Mouse (Mus musculus): ENCODE results near the gene Aplnr.

The Aplnr gene

DNA sequence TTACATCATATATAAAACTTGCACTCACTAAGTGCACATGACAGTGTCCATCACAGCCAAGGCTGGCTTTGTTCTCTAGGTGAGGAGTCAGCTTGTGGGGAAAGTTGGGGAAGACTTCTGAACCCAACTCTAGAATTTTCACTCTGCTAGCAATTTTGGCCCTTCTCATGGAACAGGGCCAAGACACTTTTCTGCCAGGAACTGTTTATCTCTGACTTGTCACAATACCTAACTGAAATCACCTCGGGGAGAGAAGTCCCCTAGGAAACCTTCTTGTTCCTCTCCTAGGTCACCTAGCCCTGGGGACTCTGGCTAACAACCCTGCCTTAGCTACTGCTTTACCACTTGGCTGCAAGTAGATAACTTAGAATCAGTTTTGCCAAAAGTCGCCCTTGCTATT is 3.8 kb upstream of the Aplnr start:
- in situ Hi-C loops (cut with MboI; ENCODE audit: low pct_unique_long_range_greater_than_20kb in 1 of 2, low sequenced_read_pairs in 2 of 2, unreplicated experiment in 1 of 2), result no loop called here

DNA sequence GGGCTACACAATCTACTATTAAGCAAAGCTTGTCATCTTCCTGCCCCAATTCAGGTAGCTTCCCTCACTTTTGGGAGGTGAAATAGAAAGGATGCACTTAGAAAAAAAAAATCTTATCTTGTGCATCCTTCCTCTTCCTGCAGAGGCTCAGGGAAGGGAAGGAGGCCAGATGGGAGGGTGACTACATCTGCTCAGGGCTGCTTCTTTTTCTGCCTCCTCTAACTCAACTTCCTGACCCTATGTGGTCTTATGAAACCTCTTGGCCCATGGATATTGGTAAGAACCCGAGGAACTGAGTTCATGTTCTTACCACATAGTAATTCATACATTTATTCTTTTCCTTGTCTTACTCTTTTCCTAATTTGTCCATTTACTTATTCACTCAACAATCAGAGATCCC is 926 bp upstream of the Aplnr start:
- in situ Hi-C loops (cut with MboI; ENCODE audit: low pct_unique_long_range_greater_than_20kb in 1 of 2, low sequenced_read_pairs in 2 of 2, unreplicated experiment in 1 of 2), result no loop called here

DNA sequence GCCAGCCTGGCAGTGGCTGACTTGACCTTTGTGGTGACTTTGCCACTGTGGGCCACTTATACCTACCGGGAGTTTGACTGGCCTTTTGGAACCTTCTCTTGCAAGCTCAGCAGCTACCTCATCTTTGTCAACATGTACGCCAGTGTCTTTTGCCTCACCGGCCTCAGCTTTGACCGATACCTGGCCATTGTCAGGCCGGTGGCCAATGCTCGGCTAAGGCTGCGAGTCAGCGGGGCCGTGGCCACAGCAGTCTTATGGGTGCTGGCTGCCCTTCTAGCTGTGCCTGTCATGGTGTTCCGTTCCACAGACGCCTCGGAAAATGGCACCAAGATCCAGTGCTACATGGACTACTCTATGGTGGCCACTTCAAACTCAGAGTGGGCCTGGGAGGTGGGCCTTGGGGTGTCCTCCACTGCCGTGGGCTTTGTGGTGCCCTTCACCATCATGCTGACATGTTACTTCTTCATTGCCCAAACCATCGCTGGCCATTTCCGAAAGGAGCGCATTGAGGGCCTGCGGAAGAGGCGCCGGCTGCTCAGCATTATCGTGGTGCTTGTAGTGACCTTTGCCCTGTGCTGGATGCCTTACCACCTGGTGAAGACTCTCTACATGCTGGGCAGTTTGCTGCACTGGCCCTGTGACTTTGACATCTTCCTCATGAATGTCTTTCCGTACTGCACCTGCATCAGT is 951 bp downstream of the Aplnr start:
- in situ Hi-C loops (cut with MboI; ENCODE audit: low pct_unique_long_range_greater_than_20kb in 1 of 2, low sequenced_read_pairs in 2 of 2, unreplicated experiment in 1 of 2), result no loop called here

DNA sequence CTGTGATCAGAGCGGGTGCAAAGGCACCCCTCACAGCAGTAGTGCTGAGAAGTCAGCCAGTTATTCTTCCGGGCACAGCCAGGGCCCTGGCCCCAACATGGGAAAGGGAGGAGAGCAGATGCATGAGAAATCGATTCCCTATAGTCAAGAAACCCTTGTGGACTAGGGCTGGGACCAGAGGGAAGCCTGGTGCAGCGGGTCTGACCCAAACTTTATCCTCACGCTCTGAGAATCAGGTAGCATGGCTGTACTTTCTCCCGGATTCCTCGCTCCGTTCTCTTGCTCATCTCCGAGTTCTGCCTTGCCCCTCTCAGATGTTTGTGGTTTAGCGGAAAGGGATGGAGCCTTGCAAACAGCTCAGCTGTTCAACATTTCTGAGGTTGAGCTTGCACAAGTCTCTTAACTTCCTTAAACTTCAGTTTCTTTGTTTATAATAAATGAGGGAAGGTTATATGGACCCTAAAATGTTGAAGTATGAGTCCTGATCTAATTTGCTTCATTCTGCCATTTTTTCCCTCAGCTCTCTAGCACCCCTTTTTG is 1.6 kb downstream of the Aplnr start:
- in situ Hi-C loops (cut with MboI; ENCODE audit: low pct_unique_long_range_greater_than_20kb in 1 of 2, low sequenced_read_pairs in 2 of 2, unreplicated experiment in 1 of 2), result no loop called here

DNA sequence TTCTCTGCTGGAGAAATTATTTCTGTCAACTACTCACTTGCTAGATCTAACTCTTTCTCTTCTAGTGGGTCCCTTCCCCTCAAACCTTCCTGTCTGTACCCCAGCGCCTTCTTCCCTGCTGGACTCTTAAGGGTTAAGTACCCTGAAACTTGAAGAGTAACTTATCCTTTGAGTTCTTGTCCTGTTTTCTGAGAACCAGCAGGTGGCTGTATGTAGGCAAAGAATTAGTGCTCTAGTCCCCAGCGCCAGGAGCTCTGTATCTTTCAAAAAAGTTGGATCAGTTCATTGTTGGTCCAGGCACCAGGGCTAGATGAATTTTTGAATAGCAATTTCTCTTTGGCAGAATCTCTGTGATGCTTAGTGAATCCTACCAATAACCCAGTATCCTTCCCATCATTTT is 2.1 kb downstream of the Aplnr start:
- in situ Hi-C loops (cut with MboI; ENCODE audit: low pct_unique_long_range_greater_than_20kb in 1 of 2, low sequenced_read_pairs in 2 of 2, unreplicated experiment in 1 of 2), result no loop called here

DNA sequence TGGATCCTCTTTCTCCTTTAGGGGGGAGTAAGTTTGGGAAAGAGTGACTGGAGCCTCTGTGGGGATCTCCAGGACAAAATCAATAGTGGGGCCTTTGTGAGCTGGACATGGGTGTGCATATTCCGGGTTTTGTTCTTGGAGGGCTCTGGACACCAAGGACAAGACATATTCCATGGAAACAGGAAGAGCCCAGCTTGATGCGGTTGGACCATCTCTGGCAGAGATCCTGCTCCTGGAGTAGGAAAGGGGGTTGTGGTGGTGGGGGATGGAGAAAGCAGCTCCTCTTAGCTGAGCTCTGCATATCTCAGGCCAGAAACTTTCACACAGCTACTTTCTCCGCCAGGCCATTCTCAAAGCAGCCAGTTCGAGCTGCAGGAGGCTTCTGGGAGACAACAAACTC is 3.4 kb downstream of the Aplnr start:
- in situ Hi-C loops (cut with MboI; ENCODE audit: low pct_unique_long_range_greater_than_20kb in 1 of 2, low sequenced_read_pairs in 2 of 2, unreplicated experiment in 1 of 2), result no loop called here

DNA sequence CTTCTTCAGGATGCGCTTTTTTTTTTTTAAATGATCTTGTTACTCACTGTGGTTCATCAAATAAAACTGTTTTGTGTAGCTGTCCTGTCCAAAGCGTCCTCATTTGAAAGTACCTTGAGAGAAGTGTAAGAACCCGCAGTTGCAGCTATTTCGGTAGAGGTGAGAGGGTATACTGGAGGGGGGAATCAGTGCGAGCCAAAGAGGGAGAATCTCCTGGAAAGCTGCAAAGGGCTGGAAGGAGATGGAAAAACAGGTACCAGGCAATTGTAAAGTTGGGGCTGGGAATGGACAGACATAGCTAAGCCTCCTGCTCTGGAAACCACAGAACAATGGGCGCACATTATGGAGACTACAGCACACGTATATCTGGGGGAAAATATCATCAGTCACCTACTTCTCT is 3.8 kb downstream of the Aplnr start:
- in situ Hi-C loops (cut with MboI; ENCODE audit: low pct_unique_long_range_greater_than_20kb in 1 of 2, low sequenced_read_pairs in 2 of 2, unreplicated experiment in 1 of 2), result no loop called here

DNA sequence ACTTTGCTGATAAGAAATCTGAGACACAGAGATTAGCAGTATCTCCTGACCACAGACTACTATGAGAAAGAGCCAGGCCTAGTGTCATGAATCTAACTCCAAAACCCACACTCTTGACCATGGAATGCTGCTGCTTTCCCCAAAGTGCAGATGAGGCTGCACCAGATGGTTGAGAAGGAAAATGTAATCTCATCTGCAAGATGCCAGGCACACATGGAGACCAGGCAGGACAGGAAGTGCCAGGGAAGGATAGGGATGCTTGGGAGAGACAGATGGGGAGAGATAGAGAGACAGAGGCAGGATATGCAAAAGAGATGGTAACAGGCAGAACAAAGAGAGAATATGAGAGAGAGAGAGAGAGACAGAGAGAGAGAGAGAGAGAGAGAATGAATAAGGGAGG is 4.8 kb downstream of the Aplnr start:
- in situ Hi-C loops (cut with MboI; ENCODE audit: low pct_unique_long_range_greater_than_20kb in 1 of 2, low sequenced_read_pairs in 2 of 2, unreplicated experiment in 1 of 2), result no loop called here

DNA sequence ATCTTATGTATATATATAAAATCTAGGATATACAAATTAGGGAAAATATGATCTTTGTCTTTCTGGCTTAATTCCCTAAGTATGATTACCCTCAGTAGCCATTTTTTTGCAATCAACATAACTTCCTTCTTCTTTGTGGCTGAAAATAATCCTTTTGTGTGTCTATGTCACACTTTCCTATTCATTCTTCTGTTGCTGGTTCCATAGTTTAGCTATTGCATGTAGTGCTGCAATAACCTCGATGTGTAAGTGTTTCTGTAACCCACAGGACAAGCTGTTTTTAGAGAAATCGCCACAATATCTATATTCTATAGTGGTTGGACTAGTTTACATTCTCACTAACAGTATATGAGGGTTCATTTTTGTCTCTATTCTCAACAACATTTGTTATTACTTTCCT is 8.9 kb downstream of the Aplnr start:
- in situ Hi-C loops (cut with MboI; ENCODE audit: low pct_unique_long_range_greater_than_20kb in 1 of 2, low sequenced_read_pairs in 2 of 2, unreplicated experiment in 1 of 2), result no loop called here

DNA sequence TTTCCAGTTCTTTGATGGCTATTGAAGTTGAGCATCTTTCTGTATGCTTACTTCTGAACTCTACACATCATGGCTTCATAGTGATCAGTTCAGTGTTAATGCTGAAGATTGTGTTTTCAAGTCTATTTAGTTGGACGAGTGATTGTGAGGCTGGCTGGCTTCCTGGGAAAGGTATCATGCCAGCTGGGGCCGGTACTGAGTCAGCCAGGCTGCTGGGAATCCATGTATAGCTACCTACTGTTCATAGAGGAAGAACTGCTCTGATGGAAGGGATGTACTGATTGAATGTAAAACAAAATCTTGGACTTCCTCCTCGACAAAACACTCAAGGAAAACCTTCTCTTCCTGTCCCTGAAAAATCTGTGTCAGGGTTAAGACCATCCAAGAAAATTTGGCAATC is 9.3 kb downstream of the Aplnr start:
- in situ Hi-C loops (cut with MboI; ENCODE audit: low pct_unique_long_range_greater_than_20kb in 1 of 2, low sequenced_read_pairs in 2 of 2, unreplicated experiment in 1 of 2), result no loop called here

DNA sequence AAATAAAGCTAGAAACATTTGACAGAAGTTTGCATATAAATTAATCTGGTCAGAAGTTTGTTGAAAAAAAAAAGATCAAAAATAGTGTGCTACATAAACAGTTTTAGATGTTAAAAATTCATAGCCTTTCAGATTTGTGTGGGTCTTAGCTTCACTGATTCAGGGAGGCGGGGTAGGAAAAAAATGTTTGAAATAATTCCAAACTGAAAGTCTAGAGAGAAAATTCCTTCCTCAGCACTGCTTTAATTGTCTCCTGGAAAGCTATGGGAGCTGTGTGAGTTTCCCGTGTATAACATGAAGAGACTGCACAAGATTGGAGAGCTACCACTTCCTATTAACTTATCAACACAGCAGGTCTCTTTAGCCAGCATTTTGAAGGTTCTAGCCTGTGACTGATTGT is 11.5 kb downstream of the Aplnr start:
- in situ Hi-C loops (cut with MboI; ENCODE audit: low pct_unique_long_range_greater_than_20kb in 1 of 2, low sequenced_read_pairs in 2 of 2, unreplicated experiment in 1 of 2), result no loop called here

DNA sequence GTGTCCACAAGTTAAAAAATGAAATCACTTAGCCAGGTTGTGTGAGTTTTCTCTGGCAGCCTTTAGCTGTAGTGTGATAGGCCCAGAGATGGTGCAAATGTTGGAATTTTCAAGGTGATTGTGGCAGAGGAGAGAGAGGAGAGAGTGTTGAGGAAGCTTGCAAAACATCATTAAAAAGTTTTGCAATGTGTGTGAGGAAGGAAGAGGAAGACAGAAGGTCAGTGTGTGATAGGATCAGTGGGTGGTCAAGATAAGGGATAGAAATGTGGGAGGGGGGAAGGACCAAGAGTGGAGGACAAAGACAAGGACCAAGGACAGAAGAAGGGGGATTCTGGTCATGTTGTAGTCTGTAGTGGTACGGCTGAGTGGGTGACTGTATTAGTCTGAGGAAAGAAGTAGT is 14.3 kb downstream of the Aplnr start:
- in situ Hi-C loops (cut with MboI; ENCODE audit: low pct_unique_long_range_greater_than_20kb in 1 of 2, low sequenced_read_pairs in 2 of 2, unreplicated experiment in 1 of 2), result no loop called here

DNA sequence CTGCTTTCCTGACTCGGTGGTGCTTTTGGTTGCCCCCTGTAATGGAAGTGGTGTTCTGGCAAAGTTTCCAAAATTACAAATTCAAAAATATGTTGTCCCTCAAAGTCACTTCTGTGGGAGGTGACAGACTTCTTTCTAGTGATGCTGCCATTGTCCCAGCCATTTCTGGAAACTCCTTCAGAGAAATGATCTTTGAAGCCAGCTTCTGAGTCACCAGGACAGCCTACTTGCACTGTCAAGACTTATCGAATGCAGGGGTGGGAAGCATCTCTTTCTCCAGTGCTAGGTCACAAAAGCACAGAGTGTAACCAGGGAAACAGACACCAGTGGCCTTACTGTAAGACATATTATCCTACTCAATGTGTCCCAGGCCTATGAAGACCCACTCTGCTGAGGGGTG is 15.2 kb downstream of the Aplnr start:
- in situ Hi-C loops (cut with MboI; ENCODE audit: low pct_unique_long_range_greater_than_20kb in 1 of 2, low sequenced_read_pairs in 2 of 2, unreplicated experiment in 1 of 2), result no loop called here

DNA sequence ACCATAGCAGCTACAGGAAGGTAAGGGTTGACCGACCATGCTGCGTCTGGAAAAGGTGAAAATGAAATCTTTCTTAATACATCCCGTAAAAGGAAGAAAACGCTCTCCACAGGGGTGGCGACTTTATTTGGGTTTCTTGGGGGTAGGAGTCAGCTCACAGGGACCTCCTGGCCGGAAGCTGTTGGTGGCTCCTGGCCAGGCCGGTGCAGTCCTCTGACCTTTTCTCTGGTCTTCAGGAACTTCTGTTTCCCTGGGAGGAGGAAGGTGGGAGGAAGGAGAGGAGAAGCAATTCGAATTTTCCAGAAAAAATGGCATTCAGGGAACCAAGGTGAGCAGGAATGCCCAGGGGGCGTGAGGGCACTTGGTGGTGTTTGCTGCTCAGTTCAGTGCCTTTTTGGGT is 19.3 kb downstream of the Aplnr start:
- in situ Hi-C loops (cut with MboI; ENCODE audit: low pct_unique_long_range_greater_than_20kb in 1 of 2, low sequenced_read_pairs in 2 of 2, unreplicated experiment in 1 of 2), result no loop called here

DNA sequence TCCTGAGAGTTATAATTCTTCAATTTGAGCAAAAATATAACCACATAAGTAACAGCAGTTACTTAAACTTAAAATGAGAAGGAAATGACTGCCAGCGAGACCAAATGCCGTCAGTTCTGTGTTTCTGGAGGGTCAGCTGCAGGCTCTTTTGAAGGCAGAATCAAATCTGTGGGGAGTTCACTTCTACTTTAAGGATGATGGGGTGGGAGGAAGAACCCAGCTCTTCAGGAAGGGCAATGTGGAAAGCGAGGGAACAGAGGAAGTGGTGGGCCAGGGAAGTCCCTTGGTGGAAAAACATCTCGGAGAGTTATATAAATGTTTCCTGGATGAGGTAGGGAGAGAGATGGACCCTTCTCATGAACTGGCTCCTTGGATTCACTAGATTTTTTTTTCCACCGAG is 20.1 kb downstream of the Aplnr start:
- in situ Hi-C loops (cut with MboI; ENCODE audit: low pct_unique_long_range_greater_than_20kb in 1 of 2, low sequenced_read_pairs in 2 of 2, unreplicated experiment in 1 of 2), result no loop called here

DNA sequence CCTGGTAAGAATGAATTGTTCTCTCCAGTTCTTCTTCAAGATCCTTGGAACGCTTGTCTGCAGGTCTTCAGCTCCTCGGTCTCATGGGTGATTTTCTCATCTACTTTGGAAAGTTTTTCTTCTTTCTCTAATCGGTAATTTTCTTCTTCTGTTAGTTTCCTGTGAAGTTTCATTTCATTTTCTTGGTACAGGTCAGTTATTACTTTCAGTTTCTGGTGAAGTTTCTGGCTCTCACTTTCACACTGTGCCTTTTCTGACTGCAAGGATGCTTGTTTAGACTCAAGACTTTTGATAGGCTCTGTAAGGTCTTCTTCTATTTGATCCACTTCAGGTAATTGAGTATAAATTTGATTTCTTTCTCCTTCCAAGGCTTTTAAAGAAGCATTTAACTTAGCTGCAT is 21.4 kb downstream of the Aplnr start:
- in situ Hi-C loops (cut with MboI; ENCODE audit: low pct_unique_long_range_greater_than_20kb in 1 of 2, low sequenced_read_pairs in 2 of 2, unreplicated experiment in 1 of 2), result no loop called here

DNA sequence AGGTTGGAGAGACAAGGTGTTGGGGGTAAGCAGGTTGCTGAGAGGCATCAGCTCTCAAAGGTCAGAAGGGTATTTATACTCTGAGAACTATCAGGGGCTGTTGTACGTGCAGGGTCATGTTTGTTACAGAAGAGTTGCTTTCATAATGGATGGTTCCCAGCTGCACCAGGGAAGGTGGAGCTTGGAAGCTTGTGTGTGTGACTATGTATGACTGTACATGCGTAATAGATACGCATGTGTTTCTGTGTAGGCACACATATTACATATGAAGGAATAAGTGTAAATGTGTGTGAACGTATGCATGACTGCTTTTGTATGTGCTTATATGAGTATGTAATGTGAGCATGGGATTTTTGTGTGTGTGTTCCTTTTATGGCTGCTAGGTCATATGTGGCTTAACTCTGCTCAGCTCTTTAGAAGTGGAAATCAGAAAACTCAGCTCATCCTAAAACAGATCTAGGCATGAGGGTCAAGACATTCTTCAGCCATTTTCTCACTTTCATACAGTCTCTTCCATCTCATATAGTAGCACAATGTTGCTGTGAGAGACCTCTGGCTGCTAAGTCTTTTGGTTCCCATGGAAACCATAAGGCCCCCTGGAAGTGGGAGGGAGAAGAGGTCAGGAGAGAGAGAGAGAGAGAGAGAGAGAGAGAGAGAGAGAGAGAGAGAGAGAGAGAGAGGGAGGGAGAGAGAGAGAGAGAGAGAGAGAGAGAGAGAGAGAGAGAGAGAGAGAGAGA is 25.0 kb downstream of the Aplnr start:
- in situ Hi-C loops (cut with MboI; ENCODE audit: low pct_unique_long_range_greater_than_20kb in 1 of 2, low sequenced_read_pairs in 2 of 2, unreplicated experiment in 1 of 2), result no loop called here

DNA sequence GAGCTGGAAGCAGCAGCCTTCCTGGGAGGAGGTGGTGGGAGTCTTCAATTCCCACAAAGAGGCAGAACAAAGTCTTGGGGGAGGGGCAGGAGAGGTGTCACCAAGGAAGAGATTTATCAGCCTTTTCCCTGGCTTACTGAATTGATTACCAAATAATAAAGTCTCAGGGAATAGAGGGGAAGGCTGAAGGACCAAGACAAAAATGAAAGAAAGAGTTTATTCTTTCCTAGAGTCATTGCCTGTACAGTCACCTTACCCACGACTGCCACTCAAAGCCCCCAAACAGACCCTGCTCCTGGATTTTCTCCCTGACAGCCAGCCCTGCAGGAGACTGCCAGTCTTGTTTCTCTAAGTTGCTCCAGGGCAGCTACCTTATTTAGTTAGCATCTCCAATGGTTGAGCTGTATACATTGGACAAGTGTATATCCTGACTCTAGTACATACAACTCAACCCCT is 25.6 kb downstream of the Aplnr start:
- in situ Hi-C loops (cut with MboI; ENCODE audit: low pct_unique_long_range_greater_than_20kb in 1 of 2, low sequenced_read_pairs in 2 of 2, unreplicated experiment in 1 of 2), result no loop called here

DNA sequence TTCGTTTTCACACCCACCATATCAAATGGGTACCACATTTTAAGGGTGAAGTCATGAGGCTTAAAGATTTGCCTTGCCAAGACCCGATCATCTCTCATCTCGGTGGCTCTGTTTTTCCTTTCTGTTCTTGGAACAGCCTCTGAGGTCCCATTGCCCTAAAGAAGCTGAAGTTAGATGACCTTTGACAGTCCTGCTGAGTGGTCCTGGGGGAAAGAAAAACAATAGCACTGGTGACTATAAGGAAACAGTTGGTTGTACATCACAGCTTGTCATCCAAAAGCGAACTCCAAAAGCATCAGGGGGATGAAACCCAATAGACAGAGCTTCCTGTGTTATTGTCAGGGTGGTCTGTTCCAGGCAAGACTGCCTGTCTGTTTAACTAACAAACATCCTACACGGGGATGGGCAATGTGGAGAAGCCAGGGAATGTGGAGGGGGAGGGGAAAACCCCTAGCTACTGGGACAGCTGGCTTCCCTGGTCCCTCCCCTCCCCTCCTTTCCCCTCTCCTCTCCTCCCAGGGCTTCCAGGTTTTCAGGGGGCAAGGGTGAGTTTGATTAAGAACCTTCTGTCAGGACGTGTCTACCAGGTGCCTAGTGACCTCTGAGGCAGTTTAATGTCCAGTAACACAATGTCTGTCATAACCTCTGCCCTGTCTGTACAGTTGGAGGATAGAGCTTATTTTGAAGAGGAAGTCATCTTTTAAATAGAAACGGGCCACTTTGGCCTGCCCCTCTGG is 27.5 kb downstream of the Aplnr start:
- in situ Hi-C loops (cut with MboI; ENCODE audit: low pct_unique_long_range_greater_than_20kb in 1 of 2, low sequenced_read_pairs in 2 of 2, unreplicated experiment in 1 of 2), result no loop called here
